ENCODE assay signal across 1 mouse cellular context in the genomic region with DNA sequence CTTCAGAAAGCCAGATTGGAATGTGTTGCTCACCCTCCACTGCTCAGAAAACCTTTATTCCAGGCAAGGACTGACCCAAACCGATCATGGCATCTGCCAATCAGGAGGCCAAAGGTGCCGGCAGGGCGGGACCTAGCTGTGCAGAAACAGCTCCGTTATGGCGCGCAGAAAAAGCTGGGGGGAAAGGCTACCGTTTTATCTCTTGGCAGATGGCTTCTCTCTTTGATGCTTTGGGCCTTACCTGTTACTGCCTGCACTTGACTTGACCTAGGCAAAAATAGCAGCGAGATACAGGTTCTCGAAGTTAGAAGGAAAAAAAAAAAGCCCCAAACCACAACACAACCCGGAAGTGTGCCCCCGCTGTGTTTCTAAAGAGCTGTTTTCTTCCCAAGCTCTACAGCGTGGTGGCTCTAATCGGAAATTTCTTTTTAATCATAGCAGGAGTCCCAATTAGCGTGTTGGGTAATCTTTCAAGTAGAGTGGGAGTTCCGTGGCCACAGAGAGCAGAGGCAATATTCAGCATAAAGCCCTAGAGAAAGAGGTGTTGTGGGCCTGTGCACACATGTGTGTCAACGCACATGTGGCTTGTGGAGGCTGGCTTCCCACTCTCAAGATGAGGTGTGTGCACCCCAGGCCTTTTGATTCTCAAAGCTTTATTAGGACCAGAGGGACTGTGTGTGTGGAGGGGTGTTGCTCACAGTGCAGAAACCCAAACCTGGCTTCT.
TF ChIP-seq lines count a peak whose summit lies in the region.

No protein-coding gene starts in this region.

TF ChIP-seq in MEL, 35 proteins besides CTCF, POLR2A, EP300 and RAD21 (continued from another document):
- TF ChIP-seq TBP (IDR thresholded peaks at IDR 0.05; ENCODE audit: low read depth, low read length), result peak; percentile 74
- TF ChIP-seq GATA1 (IDR thresholded peaks at IDR 0.05; ENCODE audit: low read depth, low read length), result peak; percentile 31; the same call in 1 of the 2 replicates
- no peak for TF ChIP-seq ZMIZ1 (IDR thresholded peaks at IDR 0.05; ENCODE audit: low read depth, low read length)
- TF ChIP-seq USF1 (IDR thresholded peaks at IDR 0.05; ENCODE audit: low read depth, low read length), result no peak
- peak; percentile 85 for TF ChIP-seq MYC (IDR thresholded peaks at IDR 0.05; ENCODE audit: low read depth, low read length)
- TF ChIP-seq MAX (IDR thresholded peaks at IDR 0.05; ENCODE audit: low read length), result peak; percentile 80
- TF ChIP-seq TAL1 (IDR thresholded peaks at IDR 0.05; ENCODE audit: low read length), result no peak
- TF ChIP-seq HCFC1 (IDR thresholded peaks at IDR 0.05; ENCODE audit: low read depth, low read length), result peak; percentile 57; the same call in 1 of the 2 replicates
- no peak for TF ChIP-seq KAT2A (conservative IDR thresholded peaks at IDR 0.05; ENCODE audit: low read depth, low read length)
- no peak for TF ChIP-seq CHD2 (IDR thresholded peaks at IDR 0.05; ENCODE audit: low read length)
- no peak; the same call in 1 of the 2 replicates for TF ChIP-seq BHLHE40 (IDR thresholded peaks at IDR 0.05; ENCODE audit: borderline replicate concordance, low read depth, low read length)
- no peak for TF ChIP-seq NRF1 (IDR thresholded peaks at IDR 0.05; ENCODE audit: insufficient read depth, low read depth, low read length, poor library complexity, severe bottlenecking)
- TF ChIP-seq SIN3A (IDR thresholded peaks at IDR 0.05; ENCODE audit: low read length), result peak; percentile 73
- peak; percentile 59 for TF ChIP-seq NELFE (IDR thresholded peaks at IDR 0.05; ENCODE audit: low read depth, low read length)
- TF ChIP-seq POLR2AphosphoS5 (IDR thresholded peaks at IDR 0.05; ENCODE audit: borderline replicate concordance, low read depth, low read length), result no peak
- TF ChIP-seq MYB (IDR thresholded peaks at IDR 0.05; ENCODE audit: low read depth, low read length), result no peak
- TF ChIP-seq E2F4 (IDR thresholded peaks at IDR 0.05; ENCODE audit: borderline replicate concordance, low read depth, low read length), result peak; percentile 57; the same call in 1 of the 2 replicates
- TF ChIP-seq MAFK (IDR thresholded peaks at IDR 0.05; ENCODE audit: borderline replicate concordance, low read depth, low read length), result no peak; the same call in 1 of the 2 replicates
- TF ChIP-seq MEF2A (IDR thresholded peaks at IDR 0.05; ENCODE audit: extremely low read depth, insufficient replicate concordance, low read depth, low read length, poor library complexity, severe bottlenecking), result 0 out of 2 replicates have a peak, but pooled peaks have one; percentile 4
- no peak for TF ChIP-seq ZC3H11A (IDR thresholded peaks at IDR 0.05; ENCODE audit: low read depth, low read length)
- TF ChIP-seq GABPA (IDR thresholded peaks at IDR 0.05; ENCODE audit: low read depth, low read length), result no peak
- TF ChIP-seq ZNF384 (IDR thresholded peaks at IDR 0.05; ENCODE audit: low read depth, low read length), result peak; percentile 91
- no peak for TF ChIP-seq SMC3 (IDR thresholded peaks at IDR 0.05; ENCODE audit: low read depth, low read length)
- TF ChIP-seq JUND (IDR thresholded peaks at IDR 0.05; ENCODE audit: low read depth, low read length), result no peak
- TF ChIP-seq CHD1 (IDR thresholded peaks at IDR 0.05; ENCODE audit: low read depth, low read length), result no peak
- no peak for TF ChIP-seq UBTF (IDR thresholded peaks at IDR 0.05; ENCODE audit: borderline replicate concordance, insufficient read depth, low read depth, low read length)
- TF ChIP-seq ETS1 (IDR thresholded peaks at IDR 0.05; ENCODE audit: low read depth, low read length), result no peak
- TF ChIP-seq RCOR1 (IDR thresholded peaks at IDR 0.05; ENCODE audit: low read depth, low read length), result no peak
